Mouse (Mus musculus) hindbrain, embryonic 11.5 days (tissue): ENCODE measurements at regions not wholly inside any gene's neighbourhood (a gene's known extent, or its start where the extent isn't known, plus 50 kb on each side); places are given as distances from the start of the nearest gene placed in this dataset.
"Not testable (repeated sequence)": the region's sequence is repeated elsewhere in the genome, so short reads cannot be mapped to it uniquely, and the experiment has no call there.

Experiments
- ATAC-seq: fragments of 200-750 bp; cut with Nextera tagmentation; 2 replicates; pipeline ENCODE4 v1.8.0; 2017; ENCODE audit warnings: mild to moderate bottlenecking, moderate TSS enrichment, moderate library complexity; ENCODE audit not compliant: low FRiP score
- DNase-seq: peaks from one replicate; pipeline ENCODE4 v3.0.0-alpha.2; 2015; ENCODE audit warnings: low spot score
- H3K27ac ChIP-seq: fragments of 300-500 bp; sonication (generic); 2 replicates; pipeline ENCODE4 v1.5.1; 2014; ENCODE audit warnings: mild to moderate bottlenecking, low read depth, low read length
- H3K27me3 ChIP-seq: fragments of 300-500 bp; sonication (generic); 2 replicates; pipeline ENCODE4 v1.6.1; 2014; ENCODE audit warnings: mild to moderate bottlenecking, low read length, moderate library complexity, mixed read lengths; ENCODE audit not compliant: control insufficient read depth, insufficient read depth
- H3K36me3 ChIP-seq: fragments of 300-500 bp; sonication (generic); 2 replicates; pipeline ENCODE4 v1.6.1; 2014; ENCODE audit warnings: mild to moderate bottlenecking, low read length, moderate library complexity, mixed read lengths; ENCODE audit not compliant: control insufficient read depth, insufficient read depth
- H3K4me1 ChIP-seq: fragments of 300-500 bp; sonication (generic); replicated peaks from 2 replicates; pipeline ENCODE4 v1.6.1; 2014; ENCODE audit warnings: low read length, mixed read lengths; ENCODE audit not compliant: control insufficient read depth, insufficient read depth
- H3K4me2 ChIP-seq: fragments of 300-500 bp; sonication (generic); replicated peaks from 2 replicates; pipeline ENCODE4 v1.6.1; 2014; ENCODE audit warnings: mild to moderate bottlenecking, low read depth, low read length
- H3K4me3 ChIP-seq: fragments of 300-500 bp; sonication (generic); 2 replicates; pipeline ENCODE4 v1.5.1; 2014; ENCODE audit warnings: low read depth, low read length
- H3K9ac ChIP-seq: fragments of 300-500 bp; sonication (generic); 2 replicates; pipeline ENCODE4 v1.6.1; 2014; ENCODE audit warnings: low read depth, low read length
- H3K9me3 ChIP-seq: fragments of 300-500 bp; sonication (generic); 2 replicates; pipeline ENCODE4 v1.6.1; 2016; ENCODE audit warnings: low read length; ENCODE audit not compliant: control insufficient read depth
- WGBS: fragments of 180-500 bp; shearing (Covaris S2); extraction: QIAGEN DNeasy Blood & Tissue Kit; methylation state at CpG from one replicate; pipeline ENCODE4 v1.1.7; 2014; 5-methylcytosine and 5-hydroxymethylcytosine counted together

- Histone ChIP-seq H3K9ac (no peak overlapping the region), H3K36me3 (no peaks in the 10 kb centered on the region), H3K4me2 (no peak overlapping the region), H3K4me1 (no peaks in the 10 kb centered on the region), H3K27ac (no peak overlapping the region), H3K27me3 (no peaks in the 10 kb centered on the region), H3K4me3 (no peak overlapping the region), H3K9me3 (no peaks in the 10 kb centered on the region)
- DNase-seq: no peak
- no peak for ATAC-seq
These were observed 2863.9 kb downstream of the Gm37988 start for GRCm38 (mm10) chr1:7671566-7671965.

- H3K4me1 ChIP-seq, DNase-seq, H3K9ac ChIP-seq, H3K4me2 ChIP-seq, H3K9me3 ChIP-seq, H3K27ac ChIP-seq, H3K36me3 ChIP-seq, ATAC-seq, H3K4me3 ChIP-seq, H3K27me3 ChIP-seq: not testable (repeated sequence)
- WGBS: 83% methylated on average over 6 of the region's 6 CpGs
These were observed 2901.5 kb downstream of the Gm37988 start for GRCm38 (mm10) chr1:7709206-7709605.

GRCm38 (mm10) chr1:7732725-7733124 is 2925.0 kb downstream of the Gm37988 start:
- 40% methylated on average over 1 of the region's 1 CpGs for WGBS
- no peaks in the 10 kb centered on the region for H3K9me3 ChIP-seq
- H3K4me1 ChIP-seq: no peaks in the 10 kb centered on the region
- no peak overlapping the region for H3K4me2 ChIP-seq
- no peak overlapping the region for H3K9ac ChIP-seq
- no peaks in the 10 kb centered on the region for H3K36me3 ChIP-seq
- DNase-seq: no peak
- H3K27ac ChIP-seq: no peak overlapping the region
- no peaks in the 10 kb centered on the region for H3K27me3 ChIP-seq
- no peak overlapping the region for H3K4me3 ChIP-seq
- ATAC-seq: no peak

GRCm38 (mm10) chr1:7737331-7737730 is 2929.6 kb downstream of the Gm37988 start:
- no peaks in the 10 kb centered on the region for H3K9me3 ChIP-seq
- no peaks in the 10 kb centered on the region for H3K27me3 ChIP-seq
- H3K27ac ChIP-seq: no peak overlapping the region
- 96% methylated on average over 4 of the region's 4 CpGs for WGBS
- no peak overlapping the region for H3K9ac ChIP-seq
- no peaks in the 10 kb centered on the region for H3K4me1 ChIP-seq
- no peak overlapping the region for H3K4me3 ChIP-seq
- no peaks in the 10 kb centered on the region for H3K36me3 ChIP-seq
- H3K4me2 ChIP-seq: no peak overlapping the region
- DNase-seq: no peak
- no peak for ATAC-seq

- Histone ChIP-seq H3K4me1 (no peaks in the 10 kb centered on the region), H3K9ac (no peak overlapping the region), H3K27me3 (no peaks in the 10 kb centered on the region), H3K27ac (no peak overlapping the region), H3K9me3 (no peaks in the 10 kb centered on the region), H3K36me3 (no peaks in the 10 kb centered on the region), H3K4me3 (no peak overlapping the region), H3K4me2 (no peak overlapping the region)
- 90% methylated on average over 5 of the region's 5 CpGs for WGBS
- ATAC-seq (no peak), DNase-seq (no peak)
These were observed 2938.2 kb downstream of the Gm37988 start for GRCm38 (mm10) chr1:7745887-7746286.

- Histone ChIP-seq H3K4me1 (no peaks in the 10 kb centered on the region), H3K36me3 (no peaks in the 10 kb centered on the region), H3K27me3 (no peaks in the 10 kb centered on the region), H3K27ac (no peak overlapping the region), H3K9me3 (no peaks in the 10 kb centered on the region), H3K9ac (no peak overlapping the region), H3K4me2 (no peak overlapping the region), H3K4me3 (no peak overlapping the region)
- no peak for ATAC-seq
- no peak for DNase-seq
- 8% methylated on average over 1 of the region's 1 CpGs for WGBS
These were observed 2969.0 kb downstream of the Gm37988 start for GRCm38 (mm10) chr1:7776720-7777119.

- Histone ChIP-seq H3K36me3 (no peaks in the 10 kb centered on the region), H3K4me1 (no peaks in the 10 kb centered on the region), H3K27ac (no peak overlapping the region), H3K4me2 (no peak overlapping the region), H3K27me3 (no peaks in the 10 kb centered on the region), H3K4me3 (no peak overlapping the region), H3K9ac (no peak overlapping the region), H3K9me3 (no peaks in the 10 kb centered on the region)
- ATAC-seq: peak; percentile 84
- peak; percentile 61 for DNase-seq
- 4% methylated on average over 11 of the region's 11 CpGs for WGBS
These were observed 2969.7 kb downstream of the Gm37988 start for GRCm38 (mm10) chr1:7777191-7778044.

- DNase-seq: peak; percentile 30
These were observed 2970.4 kb downstream of the Gm37988 start for GRCm38 (mm10) chr1:7778045-7778565.

GRCm38 (mm10) chr1:7778657-7779056 is 2971.0 kb downstream of the Gm37988 start:
- 53% methylated on average over 2 of the region's 2 CpGs for WGBS
- H3K36me3 ChIP-seq: no peaks in the 10 kb centered on the region
- DNase-seq: peak; percentile 22

More at GRCm38 (mm10) chr1:7778045-7778565, 2970.4 kb downstream of the Gm37988 start:
- not testable (repeated sequence) for H3K4me1 ChIP-seq, H3K4me2 ChIP-seq, H3K9me3 ChIP-seq, H3K4me3 ChIP-seq, H3K36me3 ChIP-seq, H3K27ac ChIP-seq, H3K9ac ChIP-seq, H3K27me3 ChIP-seq
- 12% methylated on average over 5 of the region's 5 CpGs for WGBS
- ATAC-seq: 0 out of 2 replicates have a peak, but pooled peaks have one; percentile 15

More at GRCm38 (mm10) chr1:7778657-7779056, 2971.0 kb downstream of the Gm37988 start:
- Histone ChIP-seq H3K27me3 (no peaks in the 10 kb centered on the region), H3K9ac (no peak overlapping the region), H3K4me2 (no peak overlapping the region), H3K4me1 (no peaks in the 10 kb centered on the region), H3K4me3 (no peak overlapping the region), H3K27ac (no peak overlapping the region), H3K9me3 (no peaks in the 10 kb centered on the region)
- ATAC-seq: peak; percentile 45
